Mouse (Mus musculus): ENCODE data around the gene Pdzd4. TPM values are rescaled to one million over a fixed set of nuclear protein-coding genes. Genes with fewer than 3 reads are reported as not detected.
A peak's percentile ranks its signal among the peaks of the same experiment; 100 is the strongest.

The Pdzd4 gene
- total RNA-seq, 1 experiment from 2014 or later: 1.9 TPM

DNA sequence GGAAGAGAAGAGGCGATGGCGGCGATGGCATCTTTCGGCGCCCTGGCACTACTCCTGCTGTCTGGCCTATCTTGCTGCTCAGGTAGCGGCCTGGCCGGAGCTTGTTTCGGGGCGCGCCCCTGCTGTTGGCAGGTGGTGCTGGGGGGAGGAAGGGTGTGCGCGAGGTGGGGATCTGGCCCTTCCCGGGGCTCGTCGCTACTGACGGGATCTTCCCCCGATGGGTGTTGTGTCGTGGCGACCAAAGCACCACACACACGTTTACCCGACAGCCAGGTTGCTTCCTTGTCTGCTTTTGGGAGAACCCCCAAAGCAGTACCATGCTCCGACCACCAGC, 37.6 kb downstream of the Pdzd4 start:
- no peak for ATAC-seq (replicated peaks; ENCODE audit: insufficient number of reproducible peaks, low FRiP score, low TSS enrichment, poor library complexity, severe bottlenecking)

DNA sequence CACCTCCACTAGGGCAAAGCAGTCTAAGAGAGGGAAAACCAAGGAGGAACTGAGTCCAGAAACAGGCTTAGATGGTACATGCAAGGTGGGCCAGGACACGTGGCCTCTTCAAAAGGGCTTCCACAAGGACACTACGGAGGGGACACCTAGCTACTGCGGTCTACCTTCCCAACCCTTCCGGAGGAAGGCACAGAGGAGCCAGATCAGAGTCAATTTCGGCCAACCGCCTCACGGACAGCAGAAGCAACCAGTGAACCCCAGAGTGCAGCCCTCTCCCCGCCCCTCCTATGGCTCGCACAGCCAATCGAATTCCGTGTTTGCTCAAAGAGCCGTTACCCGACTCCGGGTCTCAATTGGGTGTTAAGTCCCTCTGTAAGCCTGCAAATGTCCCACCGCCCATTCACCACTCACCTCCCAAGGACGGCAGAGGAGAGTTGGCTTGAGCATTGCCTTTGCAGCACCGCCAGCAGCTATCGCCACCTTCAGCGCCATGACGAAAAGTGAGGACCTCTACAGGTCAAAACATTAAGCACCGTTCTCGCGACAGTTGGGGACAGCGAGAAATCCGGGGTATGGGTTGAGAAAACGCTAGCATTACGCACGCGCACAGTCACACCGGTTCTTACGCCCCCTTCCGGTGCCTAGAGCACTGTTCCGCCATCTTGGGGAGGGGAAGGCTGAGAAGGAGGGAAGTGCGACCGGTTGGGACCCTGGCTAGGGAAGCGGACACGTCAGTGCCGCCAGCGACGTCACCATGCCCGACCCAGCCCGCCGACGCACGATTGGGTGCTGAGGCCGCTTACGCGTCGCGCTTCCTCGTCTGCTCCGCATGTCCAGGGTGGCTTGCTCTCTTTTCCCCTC, 38.2 kb downstream of the Pdzd4 start, which contains the start of the genes Idh3g and Ssr4:
Gene Idh3g (minus strand): TSS at position 534 of the 861 bp plus-strand sequence.
Gene Ssr4 (plus strand): TSS at position 665 of the 861 bp plus-strand sequence.
- peak; percentile 93 for ATAC-seq (replicated peaks; ENCODE audit: insufficient number of reproducible peaks, low FRiP score, low TSS enrichment, poor library complexity, severe bottlenecking)

DNA sequence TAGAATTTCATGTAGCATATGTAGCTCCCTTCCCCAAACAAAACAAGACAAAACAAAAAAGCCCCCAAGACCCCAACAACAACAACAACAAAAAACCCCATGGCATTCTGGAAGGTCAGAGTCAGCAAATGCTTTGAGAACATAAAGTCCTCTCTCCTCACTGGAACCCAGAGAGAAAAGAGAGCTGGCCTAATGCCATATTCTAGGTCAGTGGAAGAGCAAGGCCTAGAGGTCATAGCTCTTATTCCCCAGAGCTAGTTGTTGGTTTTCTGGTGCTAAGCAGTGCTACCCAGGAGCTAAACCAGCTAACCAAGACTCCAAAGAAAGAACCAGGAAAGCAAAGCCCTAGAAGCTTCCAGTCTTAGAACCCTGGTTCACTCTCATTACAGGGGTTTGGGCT, 39.1 kb downstream of the Pdzd4 start:
- no peak for ATAC-seq (replicated peaks; ENCODE audit: insufficient number of reproducible peaks, low FRiP score, low TSS enrichment, poor library complexity, severe bottlenecking)

DNA sequence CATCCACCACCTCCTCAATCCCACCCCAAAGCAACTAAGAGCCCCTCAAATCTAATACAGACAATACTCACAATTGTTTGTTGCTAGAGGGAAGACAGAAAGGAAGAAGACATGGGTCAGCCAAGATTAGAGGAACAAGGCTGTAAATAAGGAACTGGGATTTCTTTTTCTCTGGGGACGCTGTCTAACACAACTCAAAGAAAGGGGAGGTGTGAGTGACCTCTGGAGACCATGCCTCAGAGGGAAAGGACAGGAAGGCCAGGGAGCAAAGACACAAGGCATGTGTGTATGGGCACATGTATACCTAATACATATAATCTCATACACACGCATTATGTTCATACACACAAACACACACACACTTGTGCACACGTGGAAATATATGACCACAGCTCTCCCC, 42.5 kb downstream of the Pdzd4 start:
- ATAC-seq (replicated peaks; ENCODE audit: insufficient number of reproducible peaks, low FRiP score, low TSS enrichment, poor library complexity, severe bottlenecking): no peak

DNA sequence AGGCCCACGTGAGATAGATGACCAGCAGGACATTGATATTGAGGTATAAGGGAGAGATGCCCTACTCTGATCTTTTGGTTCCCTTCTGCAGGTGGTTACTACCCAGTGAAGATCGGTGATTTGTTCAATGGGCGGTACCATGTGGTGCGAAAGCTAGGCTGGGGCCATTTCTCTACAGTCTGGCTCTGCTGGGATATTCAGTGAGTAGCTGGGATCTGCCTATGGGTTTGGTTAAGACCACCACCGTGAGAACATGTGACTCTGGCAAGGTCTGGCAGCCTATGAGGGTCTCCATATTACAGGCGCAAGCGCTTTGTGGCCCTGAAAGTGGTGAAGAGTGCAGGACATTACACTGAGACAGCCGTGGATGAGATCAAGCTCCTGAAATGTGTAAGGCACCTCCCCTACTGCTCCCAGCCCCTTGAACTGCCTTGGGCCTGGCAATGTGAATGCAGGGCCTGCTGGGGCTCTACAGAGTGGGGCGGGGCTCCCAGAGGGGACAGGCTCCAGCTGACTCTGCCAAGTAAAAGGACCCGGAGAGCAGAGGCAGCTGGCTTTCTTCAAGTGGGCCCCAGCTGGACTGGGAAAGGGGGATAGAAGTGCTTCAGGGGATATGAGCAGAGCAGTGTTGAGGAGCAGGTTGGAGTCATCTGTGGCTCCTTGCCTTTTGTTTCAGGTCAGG, 49.8 kb downstream of the Pdzd4 start:
- ATAC-seq (replicated peaks; ENCODE audit: insufficient number of reproducible peaks, low FRiP score, low TSS enrichment, poor library complexity, severe bottlenecking): no peak

DNA sequence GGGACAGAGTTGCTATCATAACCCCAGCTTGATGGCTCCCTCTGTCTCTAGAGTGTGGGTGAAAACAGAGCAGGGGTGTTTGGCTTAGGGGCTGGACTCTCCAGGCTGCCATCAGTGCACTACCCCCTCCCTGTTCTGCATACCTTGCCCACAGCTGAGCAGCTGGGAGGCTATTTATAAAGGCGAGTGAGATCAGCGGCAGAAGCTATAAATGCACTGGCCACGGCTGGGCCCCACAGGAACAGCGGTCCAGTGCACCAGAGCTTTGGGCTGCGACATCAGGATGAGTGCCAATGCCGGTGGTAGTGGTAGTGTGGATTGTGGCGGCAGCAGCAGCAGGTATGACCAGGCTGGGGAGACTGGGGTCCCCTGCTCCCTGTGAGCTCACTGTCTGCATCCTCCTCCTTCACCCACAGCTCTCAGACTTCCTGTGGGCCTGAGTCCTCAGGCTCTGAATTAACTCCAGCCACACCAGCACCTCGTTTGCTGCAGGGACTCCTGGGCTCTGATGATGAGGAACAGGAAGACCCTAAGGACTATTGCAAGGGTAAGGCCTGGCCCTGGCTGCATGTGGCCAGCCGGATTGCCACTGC, 50.5 kb downstream of the Pdzd4 start, which contains the start of gene Srpk3:
Gene Srpk3 (plus strand): TSS at position 238 of the 593 bp plus-strand sequence.
- no peak for ATAC-seq (replicated peaks; ENCODE audit: insufficient number of reproducible peaks, low FRiP score, low TSS enrichment, poor library complexity, severe bottlenecking)

DNA sequence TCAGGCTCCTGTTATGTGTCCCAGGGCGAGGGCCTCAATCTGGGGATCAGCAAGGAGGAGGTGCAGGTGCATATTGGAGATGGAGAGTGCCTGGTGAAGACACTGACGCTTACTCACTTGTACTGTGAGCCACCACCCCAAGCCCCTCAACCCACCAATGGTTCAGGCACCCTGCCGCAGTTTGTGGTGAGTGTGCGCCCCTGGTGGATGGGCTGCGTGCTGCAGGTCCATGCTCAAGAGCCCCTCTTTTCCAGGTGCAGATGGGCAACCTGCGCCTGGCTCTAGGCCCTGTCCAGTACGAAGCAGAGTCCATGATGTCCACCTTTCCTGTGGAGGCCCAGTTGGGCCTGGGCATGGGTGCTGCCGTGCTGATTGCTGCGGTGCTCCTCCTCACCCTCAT, 57.5 kb downstream of the Pdzd4 start:
- ATAC-seq (replicated peaks; ENCODE audit: insufficient number of reproducible peaks, low FRiP score, low TSS enrichment, poor library complexity, severe bottlenecking): no peak

DNA sequence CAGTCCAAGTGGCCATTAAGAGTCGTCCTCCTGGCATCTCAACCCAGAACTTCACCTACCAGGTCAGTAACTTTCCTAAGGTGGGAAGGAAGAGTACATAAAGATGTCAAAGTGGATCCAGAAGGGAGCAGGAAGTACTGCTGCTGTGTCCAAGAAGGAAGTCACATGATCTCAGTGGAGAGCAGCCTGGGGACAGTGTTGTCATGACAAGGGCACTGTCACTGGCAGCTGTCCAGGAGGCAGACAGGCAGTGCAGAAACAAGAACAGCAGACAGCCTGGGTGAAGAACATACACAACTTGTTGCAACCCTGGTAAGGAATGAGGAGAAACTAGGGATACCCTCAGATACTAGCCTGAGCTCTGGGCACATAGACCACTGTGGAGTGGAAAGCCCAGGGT, 59.5 kb downstream of the Pdzd4 start:
- ATAC-seq (replicated peaks; ENCODE audit: insufficient number of reproducible peaks, low FRiP score, low TSS enrichment, poor library complexity, severe bottlenecking): peak; percentile 73

DNA sequence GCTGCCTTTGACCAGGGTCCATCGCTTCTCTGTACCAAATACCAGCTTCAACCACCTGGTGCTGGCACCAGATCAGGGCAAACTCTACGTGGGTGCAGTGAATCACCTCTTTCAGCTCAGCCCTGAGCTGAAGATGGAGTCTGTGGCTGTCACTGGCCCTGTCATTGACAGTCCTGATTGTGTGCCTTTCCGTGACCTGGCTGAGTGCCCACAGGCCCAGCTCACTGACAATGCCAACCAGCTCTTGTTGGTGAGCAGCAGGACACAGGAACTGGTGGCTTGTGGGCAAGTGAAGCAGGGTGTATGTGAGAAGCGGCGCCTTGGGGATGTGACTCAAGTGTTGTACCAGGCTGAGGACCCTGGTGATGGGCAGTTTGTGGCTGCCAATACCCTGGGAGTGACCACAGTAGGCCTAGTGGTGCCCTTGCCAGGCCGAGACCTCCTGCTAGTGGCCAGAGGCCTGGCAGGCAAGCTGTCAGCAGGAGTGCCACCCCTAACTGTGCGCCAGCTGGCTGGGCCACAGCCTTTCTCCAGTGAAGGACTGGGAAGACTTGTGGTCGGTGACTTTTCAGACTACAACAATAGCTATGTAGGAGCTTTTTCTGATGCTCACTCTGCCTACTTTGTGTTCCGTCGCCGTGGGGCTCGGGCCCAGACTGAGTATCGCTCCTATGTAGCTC, 66.0 kb downstream of the Pdzd4 start:
- no peak for ATAC-seq (replicated peaks; ENCODE audit: insufficient number of reproducible peaks, low FRiP score, low TSS enrichment, poor library complexity, severe bottlenecking)

DNA sequence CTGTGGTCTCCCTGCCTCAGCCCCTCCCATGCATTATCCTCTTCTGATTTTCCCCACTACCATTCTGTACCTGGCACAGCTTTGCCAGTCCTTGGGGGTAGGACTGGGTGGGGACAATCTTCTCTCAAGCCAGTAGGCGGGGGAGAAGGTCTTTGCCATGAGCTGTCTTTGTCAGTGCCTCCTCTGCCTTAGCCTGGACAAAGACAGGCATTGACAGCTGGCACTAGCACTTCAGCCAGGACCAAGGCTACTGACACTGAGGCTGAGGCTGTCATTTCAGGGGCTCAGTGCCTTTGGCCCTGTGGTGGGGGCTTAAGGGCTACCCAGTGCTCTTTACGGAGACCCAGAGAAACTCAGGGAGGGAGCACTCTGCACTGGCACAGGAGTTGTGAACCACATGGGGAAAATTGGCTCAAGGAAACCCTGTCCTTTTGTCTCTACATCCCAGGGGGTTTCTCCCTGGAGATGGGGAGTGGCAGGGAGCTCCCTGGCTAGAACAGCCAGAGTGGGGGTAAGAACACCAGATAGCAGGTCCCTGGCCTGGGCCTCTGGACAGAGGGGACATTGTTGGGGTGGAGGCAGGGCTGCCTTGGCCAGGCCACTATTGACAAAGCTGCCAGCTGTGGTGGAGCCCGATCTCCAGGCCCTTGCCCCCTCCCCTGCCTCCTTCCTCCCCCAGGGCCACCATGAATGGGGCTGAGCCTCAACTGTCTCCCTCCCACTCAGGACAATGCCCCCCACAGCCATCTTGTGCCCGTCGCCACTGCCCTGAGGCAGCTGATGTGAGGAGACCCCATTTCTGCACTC, 68.2 kb downstream of the Pdzd4 start, which contains the start of gene Plxnb3:
Gene Plxnb3 (plus strand): TSS at position 757 of the 807 bp plus-strand sequence.
- ATAC-seq (replicated peaks; ENCODE audit: insufficient number of reproducible peaks, low FRiP score, low TSS enrichment, poor library complexity, severe bottlenecking): no peak

DNA sequence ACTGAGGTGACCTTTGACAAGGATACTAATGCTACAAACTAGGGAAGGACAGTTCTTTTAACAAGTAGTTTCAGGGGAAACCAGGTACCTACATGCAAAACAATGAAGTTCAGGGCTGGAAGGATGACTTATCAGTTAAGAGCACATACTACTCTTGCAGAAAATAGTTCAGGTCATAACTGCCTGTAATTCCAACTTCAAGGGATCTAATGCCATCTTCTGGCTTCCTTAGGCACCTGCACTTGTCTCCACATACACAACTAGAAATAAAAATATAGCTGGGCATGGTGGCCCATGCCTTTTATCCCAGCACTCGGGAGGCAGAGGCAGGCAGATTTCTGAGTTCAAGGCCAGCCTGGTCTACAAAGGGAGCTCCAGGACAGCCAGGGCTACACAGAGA, 75.8 kb downstream of the Pdzd4 start:
- no peak for ATAC-seq (replicated peaks; ENCODE audit: insufficient number of reproducible peaks, low FRiP score, low TSS enrichment, poor library complexity, severe bottlenecking)

DNA sequence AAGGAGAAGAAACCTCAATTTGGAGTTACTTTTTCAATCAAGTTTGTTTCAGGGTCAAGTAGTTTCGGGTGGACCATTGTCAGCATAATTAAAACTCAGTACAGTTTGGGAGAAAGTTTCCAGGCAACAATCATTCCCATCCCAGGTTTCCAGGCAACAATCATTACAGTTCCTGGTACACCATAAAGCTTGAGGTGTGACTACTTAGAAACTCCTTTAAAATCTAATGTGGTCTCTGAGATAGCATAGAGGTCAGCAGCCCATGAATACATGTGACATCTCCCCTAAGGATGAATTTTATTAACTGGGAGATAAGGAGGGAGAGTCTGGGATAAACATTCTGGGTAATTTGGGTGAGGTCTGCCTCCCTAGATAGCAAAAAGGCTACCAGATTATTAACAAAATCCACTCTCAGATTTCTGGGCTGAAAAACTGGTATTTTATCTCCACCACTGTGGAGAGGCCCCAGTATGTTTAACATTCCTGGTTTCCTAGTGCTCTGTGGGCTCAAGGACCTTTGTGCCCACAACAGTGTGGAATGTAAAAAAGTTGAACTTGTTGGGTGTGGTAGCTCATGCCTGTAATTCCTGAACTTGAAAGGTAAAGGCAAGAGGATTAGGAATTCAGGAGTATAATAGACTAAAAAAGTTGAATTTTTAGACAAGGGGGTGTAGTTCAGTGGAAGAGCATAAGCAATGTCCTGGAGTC, 79.8 kb downstream of the Pdzd4 start:
- ATAC-seq (replicated peaks; ENCODE audit: insufficient number of reproducible peaks, low FRiP score, low TSS enrichment, poor library complexity, severe bottlenecking): no peak

Other genes with a start within 250 kb of the Pdzd4 start
- gene Dusp9, start 185.6 kb downstream of the Pdzd4 start, total RNA-seq (2017): not detected in 3 replicates
- gene Pnck, start 164.9 kb downstream of the Pdzd4 start, total RNA-seq (2017): 0.97 TPM in 1 of 3 replicates, not detected in the others
- 0.49 TPM in 1 of 3 replicates, not detected in the others for gene Slc6a8, start 151.8 kb downstream of the Pdzd4 start, total RNA-seq (2017)
- 223 to 253 TPM (median 241 TPM) in 3 replicates for gene Bcap31, start 108.8 kb downstream of the Pdzd4 start, total RNA-seq (2017)
- 23.6 to 41.6 TPM (median 26.6 TPM) in 3 replicates for gene Abcd1, start 108.4 kb downstream of the Pdzd4 start, total RNA-seq (2017)
- 2.7 to 6.1 TPM (median 3.9 TPM) in 3 replicates for gene Plxnb3, start 67.9 kb downstream of the Pdzd4 start, total RNA-seq (2017)
- gene Srpk3, start 50.6 kb downstream of the Pdzd4 start, total RNA-seq (2017): 12.0 to 20.5 TPM (median 19.1 TPM) in 3 replicates
- 95.4 to 128 TPM (median 113 TPM) in 3 replicates for gene Idh3g, start 38.1 kb downstream of the Pdzd4 start, total RNA-seq (2017)
- 136 to 151 TPM (median 138 TPM) in 3 replicates for gene Ssr4, start 37.9 kb downstream of the Pdzd4 start, total RNA-seq (2017)
- 0.96 to 1.9 TPM (median 1.3 TPM) in 3 replicates for gene Avpr2, start 67.1 kb upstream of the Pdzd4 start, total RNA-seq (2017)
- gene L1cam, start 71.1 kb upstream of the Pdzd4 start, total RNA-seq (2017): 59.8 to 83.7 TPM (median 81.0 TPM) in 3 replicates
- gene Arhgap4, start 96.9 kb upstream of the Pdzd4 start, total RNA-seq (2017): 164 to 232 TPM (median 166 TPM) in 3 replicates
- 32.0 to 50.3 TPM (median 42.9 TPM) in 3 replicates for gene Naa10, start 97.0 kb upstream of the Pdzd4 start, total RNA-seq (2017)
- 15.9 to 27.6 TPM (median 20.8 TPM) in 3 replicates for gene Renbp, start 105.9 kb upstream of the Pdzd4 start, total RNA-seq (2017)
- gene Hcfc1, start 141.4 kb upstream of the Pdzd4 start, total RNA-seq (2017): 21.4 to 45.9 TPM (median 24.5 TPM) in 3 replicates
- gene Irak1, start 198.9 kb upstream of the Pdzd4 start, total RNA-seq (2017): 44.2 to 65.0 TPM (median 58.3 TPM) in 3 replicates